Mouse (Mus musculus): ENCODE results near the gene Tubb3. TPM values are rescaled to one million over a fixed set of nuclear protein-coding genes. Genes with fewer than 3 reads are reported as not detected.
A peak's percentile ranks its signal among the peaks of the same experiment; 100 is the strongest.

Tubb3 gene
- total RNA-seq (2021): 100 to 1,000 TPM; 373 to 377 TPM
- long read RNA-seq, experiment 1, transcript Tubb3-201 (4 exons, 1,868 nt): major isoform, 229 of 266 reads
- long read RNA-seq, experiment 1, partial matches to known transcripts: 37 of 266 reads
- long read RNA-seq, experiment 1, other reads (novel, unspliced or antisense): 0 of 266 reads
- long read RNA-seq, experiment 2, transcript Tubb3-201 (4 exons, 1,868 nt): major isoform, 138 of 163 reads
- long read RNA-seq, experiment 2, partial matches to known transcripts: 25 of 163 reads
- long read RNA-seq, experiment 2, other reads (novel, unspliced or antisense): 0 of 163 reads

- TF ChIP-seq CTCF (IDR thresholded peaks at IDR 0.05): no peak
- peak within 1 kb of the TSS; percentile 92 for H3K27ac ChIP-seq
- intact Hi-C loops (cut with DNase I): no loop called here
- peak; percentile 89 to 93 for DNase-seq (ENCODE audit: extremely low spot score in 1 of 2, low spot score in 2 of 2)
- H3K4me3 ChIP-seq: peak within 1 kb of the TSS; percentile 91
Observed at GRCm38 (mm10) chr8:123411246-123411645, at the start of gene Tubb3. Gene Tubb3, plus strand, starts transcription at chr8:123411424.

- peak; percentile 73 for TF ChIP-seq CTCF (IDR thresholded peaks at IDR 0.05)
- intact Hi-C loops (cut with DNase I): loop anchor here (1.0 to 2.0 kb wide), 2 partner anchors 41 to 69 kb away; partner anchors contain the start of gene Spire2
- Histone ChIP-seq H3K4me3 (peak within 1 kb of the TSS; percentile 96), H3K27ac (peak within 1 kb of the TSS; percentile 100)
- peak; percentile 96 to 97 for DNase-seq (ENCODE audit: extremely low spot score in 1 of 2, low spot score in 2 of 2)
Observed at GRCm38 (mm10) chr8:123373403-123374238, 37.6 kb upstream of the Tubb3 start, which contains the start of gene Tcf25. Gene Tcf25, plus strand, starts transcription at chr8:123373753.

GRCm38 (mm10) chr8:123374239-123374578 lies 37.0 kb upstream of the Tubb3 start:
- no peak for TF ChIP-seq CTCF (IDR thresholded peaks at IDR 0.05)
- DNase-seq (ENCODE audit: extremely low spot score in 1 of 2, low spot score in 2 of 2): peak; percentile 92 to 93
- Histone ChIP-seq H3K4me3 (peak overlapping the region; percentile 96), H3K27ac (peak overlapping the region; percentile 100)
- intact Hi-C loops (cut with DNase I): loop anchor here (1.0 kb wide), 1 partner anchor 42 kb away; the partner anchor contains the start of gene Spire2

- Histone ChIP-seq H3K27ac (no peak overlapping the region), H3K4me3 (no peak overlapping the region; the same call in 1 of the 2 replicates)
- intact Hi-C loops (cut with DNase I): no loop called here
- no peak for DNase-seq (ENCODE audit: extremely low spot score in 1 of 2, low spot score in 2 of 2)
- TF ChIP-seq CTCF (IDR thresholded peaks at IDR 0.05): no peak
Observed at GRCm38 (mm10) chr8:123375701-123376100, 35.5 kb upstream of the Tubb3 start.

GRCm38 (mm10) chr8:123376106-123376505 lies 35.1 kb upstream of the Tubb3 start:
- H3K27ac ChIP-seq: no peak overlapping the region
- TF ChIP-seq CTCF (IDR thresholded peaks at IDR 0.05): no peak
- no peak for DNase-seq (ENCODE audit: extremely low spot score in 1 of 2, low spot score in 2 of 2)
- no peak overlapping the region for H3K4me3 ChIP-seq
- intact Hi-C loops (cut with DNase I): no loop called here

GRCm38 (mm10) chr8:123381711-123382110 lies 29.5 kb upstream of the Tubb3 start:
- intact Hi-C loops (cut with DNase I): no loop called here
- no peak for DNase-seq (ENCODE audit: extremely low spot score in 1 of 2, low spot score in 2 of 2)
- no peak for TF ChIP-seq CTCF (IDR thresholded peaks at IDR 0.05)
- Histone ChIP-seq H3K4me3 (no peak overlapping the region), H3K27ac (no peak overlapping the region)

GRCm38 (mm10) chr8:123382516-123382915 lies 28.7 kb upstream of the Tubb3 start:
- DNase-seq (ENCODE audit: extremely low spot score in 1 of 2, low spot score in 2 of 2): no peak
- intact Hi-C loops (cut with DNase I): no loop called here
- Histone ChIP-seq H3K4me3 (no peak overlapping the region), H3K27ac (no peak overlapping the region)
- TF ChIP-seq CTCF (IDR thresholded peaks at IDR 0.05): no peak

- TF ChIP-seq CTCF (IDR thresholded peaks at IDR 0.05): peak; percentile 73
- no peak for DNase-seq (ENCODE audit: extremely low spot score in 1 of 2, low spot score in 2 of 2)
- H3K27ac ChIP-seq: no peak overlapping the region
- intact Hi-C loops (cut with DNase I): no loop called here
- H3K4me3 ChIP-seq: no peak overlapping the region
Observed at GRCm38 (mm10) chr8:123384883-123385540, 26.2 kb upstream of the Tubb3 start.

- no peak for DNase-seq (ENCODE audit: extremely low spot score in 1 of 2, low spot score in 2 of 2)
- Histone ChIP-seq H3K27ac (no peak overlapping the region), H3K4me3 (no peak overlapping the region)
- intact Hi-C loops (cut with DNase I): no loop called here
- no peak for TF ChIP-seq CTCF (IDR thresholded peaks at IDR 0.05)
Observed at GRCm38 (mm10) chr8:123387041-123387440, 24.2 kb upstream of the Tubb3 start.

- intact Hi-C loops (cut with DNase I): no loop called here
- H3K4me3 ChIP-seq: no peak overlapping the region
- no peak for TF ChIP-seq CTCF (IDR thresholded peaks at IDR 0.05)
- H3K27ac ChIP-seq: no peak overlapping the region
- DNase-seq (ENCODE audit: extremely low spot score in 1 of 2, low spot score in 2 of 2): no peak
Observed at GRCm38 (mm10) chr8:123387801-123388200, 23.4 kb upstream of the Tubb3 start.

- no peak overlapping the region for H3K4me3 ChIP-seq
- intact Hi-C loops (cut with DNase I): no loop called here
- no peak overlapping the region for H3K27ac ChIP-seq
- no peak for TF ChIP-seq CTCF (IDR thresholded peaks at IDR 0.05)
- DNase-seq (ENCODE audit: extremely low spot score in 1 of 2, low spot score in 2 of 2): no peak
Observed at GRCm38 (mm10) chr8:123389026-123389425, 22.2 kb upstream of the Tubb3 start.

GRCm38 (mm10) chr8:123398308-123398707 lies 12.9 kb upstream of the Tubb3 start:
- intact Hi-C loops (cut with DNase I): no loop called here
- Histone ChIP-seq H3K4me3 (no peak overlapping the region), H3K27ac (no peak overlapping the region)
- no peak for TF ChIP-seq CTCF (IDR thresholded peaks at IDR 0.05)
- no peak for DNase-seq (ENCODE audit: extremely low spot score in 1 of 2, low spot score in 2 of 2)

Data from left cerebral cortex, adult 2 months (tissue).